Mouse (Mus musculus): ENCODE data around the gene Gtf2h1.
"Not testable (repeated sequence)": the region's sequence is repeated elsewhere in the genome, so short reads cannot be mapped to it uniquely, and the experiment has no call there.

The Gtf2h1 gene

GRCm38 (mm10) chr7:46831693-46832092 lies 35.8 kb downstream of the Gtf2h1 start:
- no peak for DNase-seq

GRCm38 (mm10) chr7:46832112-46832810 lies 36.4 kb downstream of the Gtf2h1 start:
- not testable (repeated sequence) for DNase-seq

- peak; percentile 86 to 91 for DNase-seq
These were observed 37.4 kb downstream of the Gtf2h1 start for GRCm38 (mm10) chr7:46833266-46833665.

- DNase-seq = no peak
These were observed 37.9 kb downstream of the Gtf2h1 start for GRCm38 (mm10) chr7:46833670-46834255.

DNA sequence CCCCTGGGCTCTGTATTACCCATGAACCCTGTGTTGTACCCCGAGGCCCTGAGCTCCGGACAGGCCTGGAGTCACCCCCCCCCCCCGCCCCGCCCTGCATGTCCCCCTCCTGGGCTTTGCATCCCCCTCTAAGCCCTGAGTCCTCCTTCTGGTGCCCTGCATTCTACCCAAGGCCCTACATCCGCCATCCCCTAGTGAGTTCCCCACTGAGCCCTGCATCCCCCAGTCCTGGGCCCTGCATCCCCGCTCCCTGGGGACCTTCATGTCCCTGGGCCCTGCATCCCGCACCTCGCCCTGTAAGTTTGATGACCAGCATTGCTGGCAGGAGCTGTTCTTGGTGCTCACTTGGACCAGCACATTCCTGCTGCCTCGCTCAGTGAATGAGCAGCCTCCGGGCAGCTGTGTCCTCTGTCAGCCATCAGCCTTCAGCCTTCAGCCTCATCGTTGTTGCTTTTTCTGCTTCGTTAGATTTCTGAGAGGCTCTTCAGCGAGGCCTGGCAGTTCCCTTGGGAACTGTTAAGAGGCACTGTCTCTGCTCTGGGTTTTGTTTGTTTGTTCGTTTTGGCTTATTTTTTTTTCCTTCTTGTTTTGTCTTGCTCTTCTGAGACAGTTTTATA lies 39.2 kb downstream of the Gtf2h1 start:
- DNase-seq = no peak

GRCm38 (mm10) chr7:46836357-46836756 lies 40.5 kb downstream of the Gtf2h1 start:
- no peak for DNase-seq

DNA sequence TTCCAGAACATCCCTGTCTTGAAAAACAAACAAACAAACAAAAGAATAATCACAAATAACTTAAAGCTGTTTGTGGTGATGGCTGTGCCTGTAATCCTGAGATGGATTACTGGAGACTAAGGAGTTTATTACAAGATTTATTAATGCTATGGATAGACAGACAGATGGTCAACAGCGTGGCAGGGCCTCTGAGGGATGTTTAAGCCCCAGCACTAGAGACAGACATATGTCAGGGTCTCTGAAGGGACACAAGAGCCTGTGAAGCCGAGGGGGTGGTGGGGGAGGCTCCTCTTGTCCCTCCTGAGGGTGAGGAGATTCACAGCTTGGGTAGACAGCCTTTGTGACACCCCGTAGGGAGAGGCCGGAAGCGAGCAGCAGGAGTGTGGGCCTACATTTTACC lies 41.2 kb downstream of the Gtf2h1 start:
- no peak for DNase-seq

DNA sequence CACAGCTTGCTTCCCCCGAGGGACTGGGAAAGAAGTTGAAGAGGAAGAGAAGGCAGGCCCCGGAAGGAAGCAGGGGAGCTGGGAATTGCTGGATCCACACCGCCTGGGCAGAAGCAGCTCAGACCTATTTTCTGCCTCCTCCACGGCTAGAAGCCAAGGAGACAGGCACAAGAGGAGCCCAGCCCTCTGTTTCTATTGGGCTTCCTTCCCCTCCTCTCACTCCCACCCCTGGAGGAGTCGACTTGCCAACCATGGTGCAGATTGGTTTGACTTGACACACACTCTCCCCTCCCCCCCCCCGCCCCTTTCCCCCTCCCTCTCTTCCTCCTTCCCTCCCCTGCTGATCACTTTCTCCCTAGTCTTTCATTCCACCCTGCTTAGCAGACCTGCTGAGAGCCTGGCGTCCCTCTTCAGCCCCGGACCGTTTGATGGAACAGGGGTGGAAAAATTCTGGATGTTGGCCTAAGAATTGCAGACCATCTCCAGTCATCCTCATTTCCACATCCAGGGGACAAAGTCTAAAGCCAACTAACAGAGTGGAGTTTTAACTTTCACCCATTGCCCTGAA lies 42.3 kb downstream of the Gtf2h1 start:
- DNase-seq = peak; percentile 62 to 74

- peak; percentile 86 to 90 for DNase-seq
These were observed 43.0 kb downstream of the Gtf2h1 start for GRCm38 (mm10) chr7:46838891-46839302.

GRCm38 (mm10) chr7:46839446-46839845 lies 43.5 kb downstream of the Gtf2h1 start:
- peak; percentile 80 to 84 for DNase-seq

- no peak for DNase-seq
These were observed 44.0 kb downstream of the Gtf2h1 start for GRCm38 (mm10) chr7:46839861-46840260.

- DNase-seq = no peak
These were observed 44.4 kb downstream of the Gtf2h1 start for GRCm38 (mm10) chr7:46840326-46840725.

GRCm38 (mm10) chr7:46840787-46841525 lies 45.1 kb downstream of the Gtf2h1 start, which contains the start of gene Ldha:
Ldha (plus strand) TSS chr7:46841475.
- DNase-seq = no peak

DNA sequence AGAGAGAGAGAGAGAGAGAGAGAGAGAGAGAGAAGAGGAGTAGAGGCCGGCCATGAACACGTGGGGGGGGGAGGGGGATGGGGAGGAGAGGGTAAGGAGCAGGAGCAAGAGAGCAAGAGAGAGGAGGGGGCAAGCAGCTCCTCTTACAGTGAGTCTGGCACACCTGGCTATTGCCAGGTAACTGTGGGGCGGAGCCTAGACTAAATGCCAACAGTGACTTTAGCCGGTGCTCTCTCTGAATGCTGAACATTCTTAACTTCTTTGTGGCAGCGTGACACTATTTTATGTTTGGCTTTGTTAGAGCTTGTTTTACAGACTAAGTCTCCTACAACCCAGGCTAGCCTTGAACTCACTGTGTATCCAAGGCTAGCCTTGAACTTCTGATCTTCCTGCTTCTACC lies 46.4 kb downstream of the Gtf2h1 start:
- no peak for DNase-seq

- DNase-seq = no peak
These were observed 47.7 kb downstream of the Gtf2h1 start for GRCm38 (mm10) chr7:46843576-46843975.

DNA sequence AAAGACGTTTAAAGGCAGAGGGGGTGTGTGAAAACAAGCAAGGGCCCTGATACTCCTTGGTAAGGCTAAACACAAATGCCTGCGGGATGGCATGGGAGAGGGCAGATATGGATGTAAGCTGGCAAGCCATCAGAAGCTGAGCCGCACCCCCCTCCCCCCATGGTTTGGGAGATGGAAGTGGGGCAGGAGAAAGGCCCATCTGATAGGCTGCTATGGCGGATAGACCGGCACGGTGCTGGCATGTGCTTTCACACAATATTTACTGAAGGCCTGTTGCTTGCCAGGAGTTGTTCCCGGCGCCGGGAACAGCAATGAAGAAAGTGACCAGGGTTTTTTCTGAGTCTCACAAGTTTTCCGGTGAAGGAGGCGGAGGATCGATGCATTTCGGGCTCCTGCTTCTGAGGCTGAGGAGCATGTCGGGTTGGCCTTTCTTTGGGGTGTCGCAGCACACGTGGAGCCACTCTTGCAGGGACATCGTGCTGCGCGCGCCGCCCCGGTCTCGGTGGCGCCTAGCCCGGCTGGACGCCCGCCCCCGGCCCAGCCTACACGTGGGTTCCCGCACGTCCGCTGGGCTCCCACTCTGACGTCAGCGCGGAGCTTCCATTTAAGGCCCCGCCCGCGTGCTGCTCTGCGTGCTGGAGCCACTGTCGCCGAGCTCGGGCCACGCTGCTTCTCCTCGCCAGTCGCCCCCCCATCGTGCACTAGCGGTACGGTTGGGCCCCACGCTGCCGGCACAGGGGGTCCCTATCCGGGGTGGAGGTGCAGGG lies 49.5 kb downstream of the Gtf2h1 start:
- DNase-seq = peak; percentile 87 to 91

- DNase-seq = no peak
These were observed 50.1 kb downstream of the Gtf2h1 start for GRCm38 (mm10) chr7:46845978-46846485.

DNA sequence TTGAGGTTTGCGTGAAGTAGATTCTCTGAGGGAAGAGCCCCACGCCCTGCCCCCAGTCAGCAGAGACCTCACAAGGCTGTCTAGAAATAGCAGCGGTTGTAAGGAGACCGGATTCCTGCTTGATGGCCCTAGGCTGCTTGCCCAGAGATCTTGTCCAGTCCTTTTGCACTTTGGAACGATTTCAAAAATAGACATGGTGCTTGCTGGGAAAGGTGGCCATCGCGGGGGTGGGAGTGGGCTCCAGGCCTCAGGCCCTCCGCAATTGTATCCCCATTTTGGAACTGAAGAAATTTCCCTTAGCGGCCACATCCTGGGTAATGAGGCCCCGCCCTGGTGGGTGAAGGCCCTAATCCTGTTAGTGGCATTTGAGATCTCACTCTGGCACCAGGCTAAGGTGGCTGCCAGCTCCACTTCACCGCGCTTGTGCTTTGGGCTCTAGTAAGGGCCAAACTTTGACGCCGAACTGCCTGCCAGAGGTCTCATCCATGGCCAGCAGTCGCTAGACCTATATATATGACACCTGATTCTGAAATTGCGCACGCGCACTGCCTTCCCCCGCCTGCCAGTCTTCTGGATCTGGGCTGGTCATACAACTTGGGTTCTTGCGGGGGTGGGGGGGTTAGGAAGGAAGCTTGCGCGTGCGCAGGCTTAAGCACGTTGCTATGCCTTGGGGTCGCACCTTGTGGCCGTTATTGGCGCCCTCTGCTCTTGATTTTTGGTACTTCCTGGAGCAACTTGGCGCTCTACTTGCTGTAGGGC lies 50.8 kb downstream of the Gtf2h1 start:
- DNase-seq = peak; percentile 69 to 75

GRCm38 (mm10) chr7:46849287-46849686 lies 53.4 kb downstream of the Gtf2h1 start:
- DNase-seq = peak in 1 of 2 experiments; percentile 58

- DNase-seq = no peak
These were observed 55.1 kb downstream of the Gtf2h1 start for GRCm38 (mm10) chr7:46851026-46851425.

- peak; percentile 39 to 57 for DNase-seq
These were observed 56.8 kb downstream of the Gtf2h1 start for GRCm38 (mm10) chr7:46852666-46853065.
